Mouse (Mus musculus) myocyte (in vitro differentiated cells): ENCODE measurements around the gene Gpx7.

Source experiments
- SRF ChIP-seq: IDR thresholded peaks from one replicate; pipeline ENCODE4 v1.6.1; 2011; ENCODE audit warnings: low read depth; ENCODE audit not compliant: control insufficient read depth, insufficient read length
- TCF12 ChIP-seq: IDR thresholded peaks from one replicate; pipeline ENCODE4 v1.6.1; 2011; ENCODE audit warnings: mild to moderate bottlenecking, control low read depth; ENCODE audit not compliant: poor library complexity, insufficient read depth, severe bottlenecking

DNA sequence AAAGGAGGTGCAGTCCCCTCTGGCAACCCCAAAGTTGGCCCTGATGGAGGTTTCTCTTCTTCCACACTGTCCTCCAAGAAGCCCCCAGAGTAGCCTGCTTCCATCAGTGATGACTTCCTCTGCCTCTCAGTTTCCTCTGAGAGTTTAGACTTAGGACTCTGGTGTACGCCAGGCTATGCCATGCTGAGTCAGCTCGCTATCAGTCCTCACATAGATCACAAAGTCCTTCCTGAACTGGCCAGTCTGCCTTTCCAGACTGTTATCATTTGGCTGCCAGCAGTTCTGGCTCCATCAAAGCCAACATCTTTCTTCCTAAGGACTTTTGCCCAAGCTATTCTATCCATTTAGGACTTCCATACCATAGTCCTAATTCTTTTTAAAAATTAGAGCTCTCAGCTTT lies 14.2 kb downstream of the Gpx7 start:
- no peak for TF ChIP-seq TCF12
- no peak for TF ChIP-seq SRF
